Comparison of ENCODE assay signal across 21 mouse cellular contexts in the genomic region with DNA sequence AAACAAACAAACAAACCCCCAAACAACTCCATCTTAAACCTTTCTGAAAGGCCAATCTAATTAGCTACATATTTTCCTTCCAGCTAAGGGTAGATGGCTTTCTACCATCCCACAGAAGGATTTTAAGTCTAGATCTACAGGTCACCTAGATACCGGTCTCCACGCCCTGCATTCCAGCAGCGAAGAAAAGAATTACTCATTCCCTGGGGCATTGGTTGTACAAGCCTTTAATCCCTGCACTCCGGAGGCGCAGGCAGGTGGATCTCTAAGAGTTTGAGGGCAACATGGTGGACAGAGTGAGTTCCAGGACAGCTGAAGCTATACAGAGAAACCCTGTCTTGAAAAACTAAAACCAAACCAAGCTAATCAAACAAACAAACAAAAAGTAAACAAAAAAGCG.
"Had no signal": no experiment of that assay in that cellular context is flagged by ENCODE, and none has a peak within 500 bp of the region (broad histone marks: within the 10 kb centered on the region; RNA-seq: fewer than 3 reads in every experiment).

No protein-coding gene starts in this region.

- DNase-seq: kidney, adult 18-20 months; kidney, adult 9 months; layer of hippocampus, adult 9-11 months; lung, adult 18-20 months; lung, postnatal 10 days; lung, postnatal 36 days; midbrain, embryonic 14.5 days; right cerebral cortex, adult 18-20 months; right cerebral cortex, postnatal 14 days; right cerebral cortex, postnatal 4 days; thymus, adult 2 months had no signal

- H3K4me2 ChIP-seq: liver, embryonic 11.5 days; lung, embryonic 15.5 days; neural tube, embryonic 12.5 days; neural tube, embryonic 15.5 days; stomach, embryonic 15.5 days had no signal

- H3K27ac ChIP-seq: layer of hippocampus, adult 2 months; liver, embryonic 14.5 days; lung, embryonic 15.5 days; midbrain, embryonic 10.5 days; neural tube, embryonic 12.5 days; neural tube, embryonic 15.5 days; stomach, embryonic 15.5 days had no signal

- H3K36me3 ChIP-seq: lung, embryonic 15.5 days; midbrain, embryonic 10.5 days; neural tube, embryonic 12.5 days; neural tube, embryonic 15.5 days; stomach, embryonic 15.5 days had no signal

- H3K9ac ChIP-seq: liver, embryonic 14.5 days; lung, embryonic 15.5 days; neural tube, embryonic 12.5 days; neural tube, embryonic 15.5 days; stomach, embryonic 15.5 days had no signal

- ATAC-seq: intestine, embryonic 16.5 days had no signal

- H3K4me3 ChIP-seq: layer of hippocampus, adult 2 months; lung, embryonic 15.5 days; megakaryocyte, embryonic 14.5 days; midbrain, embryonic 10.5 days; neural tube, embryonic 12.5 days; neural tube, embryonic 15.5 days; stomach, embryonic 15.5 days had no signal

- H3K27me3 ChIP-seq: lung, embryonic 15.5 days; megakaryocyte, embryonic 14.5 days; neural tube, embryonic 12.5 days; neural tube, embryonic 15.5 days; stomach, embryonic 15.5 days had no signal

- H3K9me3 ChIP-seq: lung, embryonic 15.5 days; megakaryocyte, embryonic 14.5 days; midbrain, embryonic 10.5 days; neural tube, embryonic 12.5 days; neural tube, embryonic 15.5 days; stomach, embryonic 15.5 days had no signal

- H3K4me1 ChIP-seq: lung, embryonic 15.5 days; neural tube, embryonic 12.5 days; neural tube, embryonic 15.5 days; stomach, embryonic 15.5 days had no signal
